Mouse (Mus musculus): ENCODE data around the gene Zbp1. TPM values are rescaled to one million over a fixed set of nuclear protein-coding genes. Genes with fewer than 3 reads are reported as not detected.

The Zbp1 gene
- 2.8 TPM in 1 of 2 replicates, not detected in the other for polyA plus RNA-seq (2012; ENCODE audit: insufficient read depth, low replicate concordance)

DNA sequence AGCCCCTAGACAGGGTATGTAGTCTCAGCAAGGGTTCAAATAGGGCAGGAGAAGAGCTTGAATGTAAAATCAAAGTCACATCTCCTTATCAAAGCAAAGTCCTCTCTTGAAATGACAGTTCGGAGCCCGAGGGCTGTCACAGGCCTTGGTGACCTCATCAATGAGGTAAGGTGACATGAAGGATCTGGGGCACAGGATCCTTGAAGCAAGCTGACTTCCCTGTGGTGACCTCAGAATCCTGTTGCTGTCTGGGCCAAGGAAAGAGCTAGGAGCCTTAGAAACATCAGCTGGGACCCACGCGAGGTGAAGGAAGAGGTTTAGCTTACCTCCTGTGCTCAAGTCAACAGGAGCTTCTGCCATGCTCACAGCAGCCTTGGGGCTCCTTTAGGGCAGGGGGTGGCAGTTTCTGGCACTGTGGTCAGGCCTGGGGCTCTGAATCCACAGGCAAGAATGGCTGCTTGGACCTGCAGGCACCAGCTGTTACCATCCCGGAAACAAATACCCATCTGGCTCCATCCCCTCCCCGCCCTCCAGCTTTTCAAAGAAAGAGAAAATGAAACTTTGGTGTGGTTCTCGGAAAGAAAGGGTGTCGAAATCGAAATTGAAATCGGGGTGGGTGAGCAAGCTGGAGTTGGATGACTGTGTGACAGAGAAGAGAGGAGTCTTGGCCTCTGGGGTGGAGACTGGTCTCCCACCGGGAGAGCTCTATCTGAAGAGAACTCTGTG, at the start of gene Zbp1:
Gene Zbp1, minus strand, starts transcription at position 508 of the 726 bp plus-strand sequence.
- Histone ChIP-seq H3K9me3 (no peaks in the 10 kb centered on the region), H3K27me3 (replicated peaks) (peaks cover 53% of the 10 kb centered on the region), H3K4me3 (replicated peaks) (peak within 1 kb of the TSS; percentile 80), H3K4me1 (peaks cover 15% of the 10 kb centered on the region), H3K36me3 (replicated peaks; ENCODE audit: low read length) (no peaks in the 10 kb centered on the region)
- TF ChIP-seq GATA1 (IDR thresholded peaks at IDR 0.05; ENCODE audit: borderline replicate concordance, low read length) = no peak
- TF ChIP-seq FLI1 (IDR thresholded peaks at IDR 0.05; ENCODE audit: low read length) = no peak

DNA sequence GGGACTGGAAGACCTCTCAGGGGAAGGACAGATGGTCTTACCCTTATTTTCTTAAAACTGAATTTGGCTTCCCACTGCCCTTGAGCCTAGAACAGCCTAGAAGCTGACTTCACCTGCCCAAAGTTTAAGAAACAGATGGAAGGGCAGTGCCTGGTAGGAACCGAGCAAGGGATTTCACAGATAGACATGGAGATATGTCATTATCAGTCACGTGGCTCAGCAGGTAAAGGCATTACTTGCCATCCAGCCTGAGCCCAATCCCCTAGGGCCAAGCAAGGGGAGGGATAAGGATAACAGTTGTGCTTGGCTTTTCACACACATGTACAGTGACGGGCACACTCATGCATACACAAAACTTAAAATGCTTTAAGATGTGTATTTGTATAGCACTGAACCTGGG, 48.8 kb upstream of the Zbp1 start:
- no peak for TF ChIP-seq GATA1 (IDR thresholded peaks at IDR 0.05; ENCODE audit: borderline replicate concordance, low read length)
- no peak for TF ChIP-seq FLI1 (IDR thresholded peaks at IDR 0.05; ENCODE audit: low read length)
- H3K4me1 ChIP-seq = peaks cover 24% of the 10 kb centered on the region
- no peaks in the 10 kb centered on the region for H3K9me3 ChIP-seq
- no peak overlapping the region for H3K4me3 ChIP-seq (replicated peaks)
- peaks cover 98% of the 10 kb centered on the region for H3K27me3 ChIP-seq (replicated peaks)
- H3K36me3 ChIP-seq (replicated peaks; ENCODE audit: low read length) = no peaks in the 10 kb centered on the region

DNA sequence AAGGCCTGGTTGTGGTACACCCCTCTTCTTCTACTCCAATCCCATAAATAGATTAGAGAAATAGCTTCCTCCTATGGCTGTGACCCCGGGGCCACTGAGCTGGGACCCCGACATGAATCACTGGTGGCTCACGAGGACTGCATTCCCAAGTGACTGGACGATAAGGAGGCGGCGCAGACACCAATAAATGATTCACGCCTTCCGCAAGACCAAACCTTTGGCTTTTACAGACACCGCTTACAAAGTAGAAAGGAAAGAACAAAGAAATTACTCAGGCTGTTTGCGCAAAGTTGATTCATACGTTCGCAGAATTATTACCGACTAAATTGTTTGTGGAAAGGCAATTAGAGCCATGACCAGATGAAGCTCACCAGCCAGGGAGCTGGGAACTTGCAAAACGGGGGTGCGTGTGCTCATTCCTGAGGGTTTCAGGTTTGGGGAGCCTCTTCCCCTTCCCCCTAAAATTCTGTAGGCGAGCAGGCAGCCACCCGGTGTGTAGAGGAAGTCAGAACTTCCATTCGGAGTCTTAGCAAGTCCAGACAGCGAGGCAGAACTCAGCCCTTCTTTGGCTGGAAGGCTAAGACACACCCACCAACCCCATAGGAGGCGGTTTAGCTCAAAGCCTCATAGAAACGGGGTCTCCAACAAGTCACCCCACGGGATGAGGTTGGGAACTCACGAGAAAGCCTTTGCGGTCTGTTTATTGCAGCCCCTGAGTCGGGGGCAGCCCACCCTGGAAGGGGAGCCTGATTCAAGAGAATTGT, 47.8 kb upstream of the Zbp1 start:
- Histone ChIP-seq H3K4me3 (replicated peaks) (no peak overlapping the region), H3K9me3 (no peaks in the 10 kb centered on the region), H3K36me3 (replicated peaks; ENCODE audit: low read length) (no peaks in the 10 kb centered on the region), H3K27me3 (replicated peaks) (peaks cover 98% of the 10 kb centered on the region), H3K4me1 (peaks cover 24% of the 10 kb centered on the region)
- TF ChIP-seq FLI1 (IDR thresholded peaks at IDR 0.05; ENCODE audit: low read length) = no peak
- TF ChIP-seq GATA1 (IDR thresholded peaks at IDR 0.05; ENCODE audit: borderline replicate concordance, low read length) = no peak

DNA sequence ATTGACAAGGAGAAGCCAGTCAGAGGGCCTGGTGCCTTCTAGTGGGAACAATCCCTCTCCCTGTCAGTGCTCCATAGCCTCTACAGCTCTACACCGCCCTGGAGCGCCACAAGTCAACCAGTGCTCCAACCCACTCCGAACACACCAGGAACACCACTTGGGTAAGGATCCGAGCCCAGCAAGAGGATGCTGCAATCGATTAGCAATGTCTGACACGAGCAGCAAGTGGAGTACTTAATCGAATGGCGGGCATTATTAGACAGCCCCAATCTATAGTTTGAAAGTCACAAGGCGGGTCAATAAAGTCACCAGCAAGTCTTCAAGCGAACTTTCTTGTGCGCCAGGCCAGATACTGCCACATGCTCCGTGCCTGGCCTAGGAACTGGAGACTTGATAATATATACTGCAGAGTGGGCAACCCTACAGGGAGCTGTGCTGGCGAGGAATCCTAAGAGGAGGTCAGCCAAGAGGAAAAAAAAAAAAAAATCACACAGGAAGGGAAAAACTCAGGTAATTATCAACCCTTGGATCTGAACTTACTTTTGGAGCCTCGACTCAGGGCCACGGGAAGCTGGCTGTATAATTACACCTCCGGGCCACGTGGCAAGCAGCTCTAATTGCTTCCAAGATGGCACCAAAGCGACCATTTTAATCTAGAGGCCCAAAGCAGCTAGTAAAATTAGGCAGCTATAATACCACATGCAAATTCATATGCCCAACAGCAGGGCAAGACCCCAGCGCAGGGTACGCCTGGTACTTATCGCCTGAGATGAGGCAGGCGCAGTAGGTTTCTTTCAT, 46.9 kb upstream of the Zbp1 start:
- TF ChIP-seq FLI1 (IDR thresholded peaks at IDR 0.05; ENCODE audit: low read length) (no peak), GATA1 (IDR thresholded peaks at IDR 0.05; ENCODE audit: borderline replicate concordance, low read length) (no peak)
- H3K36me3 ChIP-seq (replicated peaks; ENCODE audit: low read length) = no peaks in the 10 kb centered on the region
- H3K4me1 ChIP-seq = peaks cover 24% of the 10 kb centered on the region
- H3K27me3 ChIP-seq (replicated peaks) = peaks cover 98% of the 10 kb centered on the region
- no peak overlapping the region for H3K4me3 ChIP-seq (replicated peaks)
- no peaks in the 10 kb centered on the region for H3K9me3 ChIP-seq

DNA sequence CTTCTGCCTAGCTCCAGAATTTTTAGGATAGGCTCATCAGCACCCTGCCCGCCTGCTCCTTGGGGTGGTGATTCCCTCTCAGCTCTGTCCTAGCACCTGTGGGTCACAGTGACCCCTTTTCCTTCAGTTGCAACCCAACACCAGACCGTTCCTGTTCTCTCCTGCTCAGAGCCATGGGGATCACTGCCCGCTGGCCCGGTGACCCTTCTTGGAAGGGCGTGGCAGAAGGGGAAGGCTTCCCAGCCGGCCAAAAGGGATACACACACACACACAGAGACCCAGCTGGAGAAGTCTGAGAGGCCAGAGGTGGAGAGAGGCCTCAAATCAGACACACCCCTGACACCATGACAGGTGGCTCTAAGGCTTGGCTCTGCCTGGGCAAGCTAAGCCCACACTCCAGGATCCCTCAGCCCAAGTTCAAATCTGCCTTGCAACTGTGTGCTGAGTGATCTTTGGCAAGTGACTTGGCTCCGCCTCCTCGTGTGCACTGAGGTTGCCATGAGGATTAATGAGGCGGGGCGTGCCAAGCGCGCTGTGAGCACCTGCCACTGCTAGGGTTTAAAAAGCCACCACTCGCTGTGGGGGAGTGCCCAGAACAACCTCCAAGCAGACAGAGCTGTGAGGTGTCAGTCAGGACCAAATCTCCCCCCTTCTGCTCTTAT, 45.9 kb upstream of the Zbp1 start:
- TF ChIP-seq GATA1 (IDR thresholded peaks at IDR 0.05; ENCODE audit: borderline replicate concordance, low read length) (no peak), FLI1 (IDR thresholded peaks at IDR 0.05; ENCODE audit: low read length) (no peak)
- peaks cover 99% of the 10 kb centered on the region for H3K27me3 ChIP-seq (replicated peaks)

DNA sequence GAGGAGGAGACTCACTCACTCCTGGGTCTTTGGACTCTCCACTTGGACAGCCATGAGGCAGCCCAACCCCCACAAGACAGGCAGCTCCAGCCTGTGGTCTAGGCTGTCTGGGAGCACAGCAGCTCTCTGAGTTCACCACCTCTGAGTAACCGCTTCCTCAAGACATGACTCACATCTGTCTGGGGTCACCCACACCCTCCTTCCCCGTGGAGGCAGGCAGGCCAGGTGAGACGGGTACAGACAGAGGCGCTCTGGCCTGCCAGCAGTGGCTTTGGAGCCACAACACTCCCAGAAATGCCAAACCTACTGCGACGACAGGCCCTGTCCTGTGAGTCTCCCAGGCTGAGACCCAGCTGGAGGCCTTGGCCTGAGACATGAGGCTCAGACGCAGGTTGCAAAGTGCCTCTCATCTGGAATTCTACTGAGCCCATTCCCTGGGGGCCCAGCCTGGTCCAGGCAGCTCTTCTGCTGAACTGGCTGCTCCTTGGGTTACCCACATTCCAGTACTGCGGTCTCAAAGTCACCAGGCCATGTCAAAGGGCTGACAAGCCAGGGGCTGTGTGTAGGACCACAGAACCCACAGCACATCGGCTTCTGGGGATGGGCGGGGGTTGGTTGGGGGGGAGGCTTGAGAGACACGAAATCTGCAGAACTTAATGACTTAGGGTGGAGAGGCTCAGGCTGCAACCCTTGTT, 45.1 kb upstream of the Zbp1 start:
- peak overlapping the region; percentile 34 for H3K4me3 ChIP-seq (replicated peaks)
- TF ChIP-seq GATA1 (IDR thresholded peaks at IDR 0.05; ENCODE audit: borderline replicate concordance, low read length) (no peak), FLI1 (IDR thresholded peaks at IDR 0.05; ENCODE audit: low read length) (no peak)
- H3K36me3 ChIP-seq (replicated peaks; ENCODE audit: low read length) = no peaks in the 10 kb centered on the region
- peaks cover 24% of the 10 kb centered on the region for H3K4me1 ChIP-seq
- no peaks in the 10 kb centered on the region for H3K9me3 ChIP-seq
- H3K27me3 ChIP-seq (replicated peaks) = peaks cover 99% of the 10 kb centered on the region

More for the DNA sequence above, 45.9 kb upstream of the Zbp1 start:
- H3K4me3 ChIP-seq (replicated peaks) = no peak overlapping the region
- H3K36me3 ChIP-seq (replicated peaks; ENCODE audit: low read length) = no peaks in the 10 kb centered on the region
- peaks cover 24% of the 10 kb centered on the region for H3K4me1 ChIP-seq
- no peaks in the 10 kb centered on the region for H3K9me3 ChIP-seq

DNA sequence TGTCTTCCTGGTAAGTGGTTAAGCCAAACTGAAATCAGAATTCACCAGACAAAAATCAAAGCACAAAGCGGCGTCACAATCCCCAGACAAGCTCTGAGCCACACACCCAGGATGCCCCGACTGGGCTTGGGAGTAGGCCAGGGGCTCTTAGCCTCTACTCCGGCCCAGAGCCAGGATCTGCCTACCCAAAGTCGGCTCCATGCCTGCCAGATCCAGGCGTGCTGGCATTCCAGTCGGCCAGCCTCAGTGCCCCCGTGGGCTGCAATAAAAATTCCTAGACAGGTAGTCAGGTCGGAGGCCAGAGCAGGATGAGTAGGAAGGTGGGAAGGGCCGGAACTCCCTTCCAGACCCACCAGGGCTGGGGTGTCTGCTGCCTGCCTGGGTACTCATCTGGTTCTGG, 42.8 kb upstream of the Zbp1 start:
- Histone ChIP-seq H3K36me3 (replicated peaks; ENCODE audit: low read length) (no peaks in the 10 kb centered on the region), H3K9me3 (no peaks in the 10 kb centered on the region), H3K4me1 (peaks cover 42% of the 10 kb centered on the region), H3K27me3 (replicated peaks) (peaks cover 98% of the 10 kb centered on the region), H3K4me3 (replicated peaks) (no peak overlapping the region)
- TF ChIP-seq GATA1 (IDR thresholded peaks at IDR 0.05; ENCODE audit: borderline replicate concordance, low read length) (no peak), FLI1 (IDR thresholded peaks at IDR 0.05; ENCODE audit: low read length) (no peak)

DNA sequence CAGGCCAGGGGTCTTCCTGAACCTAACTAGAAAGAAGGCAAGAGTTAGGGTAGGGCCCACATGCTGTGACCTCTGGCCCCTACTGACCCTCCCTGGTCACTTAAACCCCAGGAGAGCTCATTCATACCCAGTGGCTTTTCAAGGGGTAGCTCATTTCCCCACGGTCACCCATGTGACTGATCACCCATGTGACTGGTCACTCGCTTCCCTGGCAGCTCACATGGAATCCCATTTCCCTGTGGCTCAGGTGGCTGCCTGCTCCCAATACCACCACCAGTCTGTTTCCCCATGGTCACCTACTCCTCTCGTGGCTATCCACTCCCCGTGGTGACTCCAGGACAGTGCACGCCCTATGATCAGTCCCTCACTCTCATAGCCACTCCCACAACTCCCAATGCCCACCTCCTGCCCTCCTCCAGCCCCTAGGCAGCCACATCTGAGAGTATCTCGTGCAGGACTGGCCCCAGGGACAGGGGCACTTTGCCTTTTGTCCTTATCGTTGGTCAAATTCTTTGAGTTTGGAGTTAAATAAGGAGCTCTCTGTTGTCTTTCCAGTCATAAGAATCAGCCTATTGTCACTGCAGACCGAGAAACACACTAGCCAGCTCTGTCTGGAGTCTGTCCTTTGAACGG, 39.9 kb upstream of the Zbp1 start:
- Histone ChIP-seq H3K4me1 (peaks cover 29% of the 10 kb centered on the region), H3K27me3 (replicated peaks) (peaks cover 93% of the 10 kb centered on the region), H3K4me3 (replicated peaks) (no peak overlapping the region), H3K36me3 (replicated peaks; ENCODE audit: low read length) (no peaks in the 10 kb centered on the region), H3K9me3 (no peaks in the 10 kb centered on the region)
- TF ChIP-seq FLI1 (IDR thresholded peaks at IDR 0.05; ENCODE audit: low read length) = no peak
- TF ChIP-seq GATA1 (IDR thresholded peaks at IDR 0.05; ENCODE audit: borderline replicate concordance, low read length) = no peak
